Mouse (Mus musculus): ENCODE data around the gene Gdpd3. TPM values are rescaled to one million over a fixed set of nuclear protein-coding genes. Genes with fewer than 3 reads are reported as not detected.
A peak's percentile ranks its signal among the peaks of the same experiment; 100 is the strongest.

Gdpd3 gene
- polyA plus RNA-seq, 1 experiment from 2014 or later: 0.97 TPM

DNA sequence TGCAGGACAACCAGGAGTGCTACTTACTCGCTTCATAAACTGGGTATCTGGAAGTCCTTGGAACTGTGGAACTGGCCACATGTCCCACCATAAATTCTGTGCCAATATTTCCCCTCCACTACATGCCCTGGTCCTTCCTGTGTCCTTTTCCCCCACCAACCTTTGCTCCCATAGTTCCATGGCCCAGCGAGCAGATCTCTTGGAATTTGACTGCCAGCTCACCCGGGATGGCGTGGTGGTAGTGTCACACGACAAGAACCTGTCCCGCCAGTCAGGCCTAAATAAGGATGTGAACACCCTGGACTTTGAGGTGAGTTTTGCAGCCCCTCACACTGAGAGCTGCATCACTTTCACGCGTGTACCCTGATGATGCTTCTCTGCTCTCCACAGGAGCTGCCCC, 867 bp downstream of the Gdpd3 start:
- 95% methylated on average over 8 of the region's 8 CpGs for WGBS
- Histone ChIP-seq H3K36me3 (ENCODE audit: control insufficient read depth, insufficient read depth, low read length) (0 out of 2 replicates have a peak, but pooled peaks cover 2% of the 10 kb centered on the region), H3K27me3 (ENCODE audit: control insufficient read depth, insufficient read depth, low read length) (no peaks in the 10 kb centered on the region), H3K4me2 (replicated peaks; ENCODE audit: low read depth, low read length) (no peak overlapping the region), H3K27ac (ENCODE audit: low read depth, low read length) (no peak overlapping the region), H3K9me3 (ENCODE audit: control insufficient read depth, low read length) (no peaks in the 10 kb centered on the region), H3K4me3 (ENCODE audit: low read depth, low read length) (no peak overlapping the region), H3K9ac (ENCODE audit: low read depth, low read length) (no peak overlapping the region), H3K4me1 (replicated peaks; ENCODE audit: control insufficient read depth, insufficient read depth, low read length) (0 out of 2 replicates have a peak, but pooled peaks cover 5% of the 10 kb centered on the region)
- DNase-seq (ENCODE audit: low spot score) (no peak), ATAC-seq (ENCODE audit: low FRiP score) (no peak)

DNA sequence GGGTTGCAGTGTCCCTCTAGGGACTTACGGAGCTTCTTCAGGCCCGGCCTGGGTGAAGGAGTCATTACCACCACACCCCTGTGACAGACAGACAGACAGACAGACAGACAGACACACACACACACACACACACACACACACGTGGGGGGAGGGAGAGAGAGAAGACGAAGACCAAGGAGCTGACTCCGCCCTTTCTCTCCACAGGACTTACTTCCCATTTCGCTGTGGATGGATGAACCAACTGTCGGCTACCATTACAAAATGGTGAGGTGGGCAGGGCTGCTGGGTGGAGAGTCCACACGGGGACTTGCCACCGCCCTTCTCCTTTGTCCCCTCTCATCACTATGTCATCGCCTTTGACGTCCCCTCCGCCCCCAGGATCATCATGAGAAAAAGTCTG, 4.7 kb downstream of the Gdpd3 start:
- H3K4me2 ChIP-seq (replicated peaks; ENCODE audit: low read depth, low read length): no peak overlapping the region
- no peak overlapping the region for H3K9ac ChIP-seq (ENCODE audit: low read depth, low read length)
- no peak overlapping the region for H3K4me3 ChIP-seq (ENCODE audit: low read depth, low read length)
- H3K4me1 ChIP-seq (replicated peaks; ENCODE audit: control insufficient read depth, insufficient read depth, low read length): peaks cover under 1% of the 10 kb centered on the region
- DNase-seq (ENCODE audit: low spot score) (no peak), ATAC-seq (ENCODE audit: low FRiP score) (no peak)
- H3K27me3 ChIP-seq (ENCODE audit: control insufficient read depth, insufficient read depth, low read length): no peaks in the 10 kb centered on the region
- H3K9me3 ChIP-seq (ENCODE audit: control insufficient read depth, low read length): no peaks in the 10 kb centered on the region
- H3K27ac ChIP-seq (ENCODE audit: low read depth, low read length): no peak overlapping the region
- WGBS: 85% methylated on average over 12 of the region's 12 CpGs
- H3K36me3 ChIP-seq (ENCODE audit: control insufficient read depth, insufficient read depth, low read length): 0 out of 2 replicates have a peak, but pooled peaks cover 2% of the 10 kb centered on the region

DNA sequence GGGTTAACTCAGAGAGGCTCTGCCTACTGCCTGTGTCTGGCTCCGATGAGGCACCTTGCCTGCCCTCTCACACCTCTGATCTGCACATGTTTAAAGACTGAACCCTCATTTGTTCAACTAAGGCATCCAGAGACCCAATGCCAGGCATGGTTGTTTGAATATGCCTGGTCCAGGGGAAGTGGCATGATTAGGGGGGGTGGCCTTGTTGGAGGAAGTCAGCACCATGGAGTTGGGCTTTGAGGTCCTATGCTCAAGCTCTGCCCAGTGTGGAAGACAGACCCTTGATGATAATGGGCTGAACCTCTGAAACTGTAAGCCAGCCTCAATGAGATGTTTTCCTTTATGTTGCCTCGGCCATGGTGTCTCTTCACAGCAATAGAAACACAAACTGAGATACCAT, 7.2 kb downstream of the Gdpd3 start:
- Histone ChIP-seq H3K4me3 (ENCODE audit: low read depth, low read length) (no peak overlapping the region), H3K4me2 (replicated peaks; ENCODE audit: low read depth, low read length) (no peak overlapping the region), H3K36me3 (ENCODE audit: control insufficient read depth, insufficient read depth, low read length) (0 out of 2 replicates have a peak, but pooled peaks cover 1% of the 10 kb centered on the region), H3K9ac (ENCODE audit: low read depth, low read length) (no peak overlapping the region), H3K9me3 (ENCODE audit: control insufficient read depth, low read length) (no peaks in the 10 kb centered on the region), H3K27me3 (ENCODE audit: control insufficient read depth, insufficient read depth, low read length) (no peaks in the 10 kb centered on the region), H3K4me1 (replicated peaks; ENCODE audit: control insufficient read depth, insufficient read depth, low read length) (peaks cover 10% of the 10 kb centered on the region), H3K27ac (ENCODE audit: low read depth, low read length) (no peak overlapping the region)
- 87% methylated on average over 2 of the region's 2 CpGs for WGBS
- ATAC-seq (ENCODE audit: low FRiP score) (no peak), DNase-seq (ENCODE audit: low spot score) (no peak)

DNA sequence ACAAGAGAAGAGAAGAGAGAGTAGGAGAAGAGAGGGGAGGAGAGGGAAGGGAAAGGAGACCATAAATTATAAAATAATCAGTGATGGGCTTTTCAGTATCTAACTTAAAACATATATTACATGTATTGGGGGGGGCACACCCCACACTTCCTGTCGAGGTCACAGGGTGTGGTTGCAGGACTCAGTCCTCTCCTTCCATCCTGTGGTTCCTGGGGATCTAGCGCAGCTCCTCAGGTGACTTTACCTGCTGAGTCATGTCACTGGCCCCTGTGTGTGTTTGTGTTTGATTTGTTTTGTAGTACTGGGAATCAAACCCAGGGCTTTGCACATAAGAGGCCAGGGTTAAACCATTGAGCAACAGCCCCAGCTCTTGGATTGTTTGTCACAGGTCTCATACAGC, 8.3 kb downstream of the Gdpd3 start:
- no peak for ATAC-seq (ENCODE audit: low FRiP score)
- H3K4me2 ChIP-seq (replicated peaks; ENCODE audit: low read depth, low read length): no peak overlapping the region
- no peak overlapping the region for H3K4me3 ChIP-seq (ENCODE audit: low read depth, low read length)
- no peak overlapping the region for H3K9ac ChIP-seq (ENCODE audit: low read depth, low read length)
- H3K9me3 ChIP-seq (ENCODE audit: control insufficient read depth, low read length): no peaks in the 10 kb centered on the region
- H3K27me3 ChIP-seq (ENCODE audit: control insufficient read depth, insufficient read depth, low read length): no peaks in the 10 kb centered on the region
- WGBS: 86% methylated on average over 2 of the region's 2 CpGs
- H3K4me1 ChIP-seq (replicated peaks; ENCODE audit: control insufficient read depth, insufficient read depth, low read length): peaks cover 10% of the 10 kb centered on the region
- no peak overlapping the region for H3K27ac ChIP-seq (ENCODE audit: low read depth, low read length)
- no peak for DNase-seq (ENCODE audit: low spot score)
- no peaks in the 10 kb centered on the region for H3K36me3 ChIP-seq (ENCODE audit: control insufficient read depth, insufficient read depth, low read length)

DNA sequence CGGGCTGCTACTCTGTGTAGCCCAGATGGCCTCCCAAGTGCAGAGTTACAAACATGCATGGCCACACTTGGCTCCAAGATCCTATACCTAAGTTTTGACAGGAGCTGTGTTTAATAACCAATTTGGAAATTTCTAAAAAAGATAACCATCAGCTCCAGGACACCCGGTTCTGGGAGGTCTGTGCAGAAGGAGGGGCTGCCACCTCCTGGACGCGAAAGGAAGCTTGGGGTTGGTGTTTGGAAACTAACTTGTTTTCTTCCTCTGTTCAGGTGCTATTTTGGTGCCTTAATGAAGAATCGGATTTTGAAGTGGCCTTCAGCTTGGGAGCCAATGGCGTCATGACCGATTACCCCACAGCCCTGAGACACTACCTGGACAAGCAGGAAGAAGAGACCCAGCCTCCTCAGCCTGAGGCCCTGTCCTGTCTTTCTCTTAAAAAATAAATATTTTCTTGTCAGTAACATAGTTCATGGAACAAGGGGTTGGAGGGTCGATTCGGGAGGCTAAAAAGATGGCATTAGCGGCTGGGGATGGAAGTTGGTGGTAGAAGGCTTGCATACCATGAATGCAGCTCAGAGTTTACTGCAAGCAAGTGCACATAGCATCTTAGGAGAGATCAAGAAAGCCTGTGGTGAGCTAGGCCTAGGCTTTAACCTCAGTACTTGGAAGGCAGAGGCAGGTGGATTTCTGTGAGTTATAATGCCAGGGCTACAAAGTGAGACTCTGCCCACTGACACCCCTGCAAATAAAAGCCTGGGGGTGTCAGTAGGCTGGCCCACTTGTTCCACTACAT, 9.2 kb downstream of the Gdpd3 start:
- H3K4me2 ChIP-seq (replicated peaks; ENCODE audit: low read depth, low read length): no peak overlapping the region
- DNase-seq (ENCODE audit: low spot score) (no peak), ATAC-seq (ENCODE audit: low FRiP score) (no peak)
- H3K27ac ChIP-seq (ENCODE audit: low read depth, low read length): no peak overlapping the region
- 83% methylated on average over 10 of the region's 10 CpGs for WGBS
- no peaks in the 10 kb centered on the region for H3K36me3 ChIP-seq (ENCODE audit: control insufficient read depth, insufficient read depth, low read length)
- no peak overlapping the region for H3K4me3 ChIP-seq (ENCODE audit: low read depth, low read length)
- no peaks in the 10 kb centered on the region for H3K27me3 ChIP-seq (ENCODE audit: control insufficient read depth, insufficient read depth, low read length)
- peaks cover 10% of the 10 kb centered on the region for H3K4me1 ChIP-seq (replicated peaks; ENCODE audit: control insufficient read depth, insufficient read depth, low read length)
- no peaks in the 10 kb centered on the region for H3K9me3 ChIP-seq (ENCODE audit: control insufficient read depth, low read length)
- H3K9ac ChIP-seq (ENCODE audit: low read depth, low read length): no peak overlapping the region

DNA sequence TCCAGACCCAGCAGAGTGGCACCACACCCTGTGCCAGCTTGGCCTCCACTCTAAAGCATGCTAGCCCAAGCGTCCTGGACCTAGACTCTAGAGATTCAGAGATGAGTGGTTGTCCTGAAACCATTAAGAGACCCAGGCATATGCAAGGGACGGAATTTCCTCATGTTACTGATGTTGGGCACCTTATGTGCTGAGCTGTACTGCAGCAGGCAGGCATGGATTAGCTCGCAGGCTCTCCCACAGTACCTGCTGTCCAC, 9.8 kb downstream of the Gdpd3 start:
- peak overlapping the region; percentile 56; the same call in 1 of the 2 replicates for H3K4me3 ChIP-seq (ENCODE audit: low read depth, low read length)
- H3K36me3 ChIP-seq (ENCODE audit: control insufficient read depth, insufficient read depth, low read length): no peaks in the 10 kb centered on the region
- DNase-seq (ENCODE audit: low spot score) (no peak), ATAC-seq (ENCODE audit: low FRiP score) (no peak)
- H3K4me1 ChIP-seq (replicated peaks; ENCODE audit: control insufficient read depth, insufficient read depth, low read length): peaks cover 10% of the 10 kb centered on the region
- WGBS: 70% methylated on average over 3 of the region's 3 CpGs
- no peaks in the 10 kb centered on the region for H3K27me3 ChIP-seq (ENCODE audit: control insufficient read depth, insufficient read depth, low read length)
- H3K9ac ChIP-seq (ENCODE audit: low read depth, low read length): peak overlapping the region; percentile 85; the same call in 1 of the 2 replicates
- H3K4me2 ChIP-seq (replicated peaks; ENCODE audit: low read depth, low read length): peak overlapping the region; percentile 95; the same call in 1 of the 2 replicates
- peak overlapping the region; percentile 71 for H3K27ac ChIP-seq (ENCODE audit: low read depth, low read length)
- H3K9me3 ChIP-seq (ENCODE audit: control insufficient read depth, low read length): no peaks in the 10 kb centered on the region

DNA sequence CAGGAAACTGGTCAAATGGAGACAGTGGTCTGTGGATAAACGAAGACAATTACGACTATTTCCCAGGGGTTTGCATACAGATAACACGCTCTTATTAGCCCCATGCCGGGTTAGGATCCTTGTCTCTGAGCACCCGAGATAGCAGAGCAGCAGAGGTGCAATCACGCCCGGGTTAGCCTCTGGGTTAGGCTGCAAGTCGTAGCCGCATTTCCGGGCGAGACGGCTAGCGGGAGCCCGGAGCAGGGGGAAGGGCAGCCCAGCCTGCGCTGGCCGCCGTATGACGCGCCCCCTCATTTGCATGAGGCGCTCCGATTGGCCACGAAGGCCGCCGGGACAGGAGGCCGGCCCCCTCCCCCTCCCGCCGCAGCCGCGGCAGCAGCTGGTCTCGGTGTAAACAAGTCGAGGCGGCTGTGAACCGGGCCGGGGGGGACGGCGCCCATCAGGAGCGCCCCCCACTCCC, 10.5 kb downstream of the Gdpd3 start, which contains the start of gene Ypel3:
Gene Ypel3 (plus strand): TSS at position 358 of the 460 bp plus-strand sequence.
- Histone ChIP-seq H3K9ac (ENCODE audit: low read depth, low read length) (peak within 1 kb of the TSS; percentile 85), H3K4me1 (replicated peaks; ENCODE audit: control insufficient read depth, insufficient read depth, low read length) (peaks cover 10% of the 10 kb centered on the region), H3K4me3 (ENCODE audit: low read depth, low read length) (peak within 1 kb of the TSS; percentile 56), H3K36me3 (ENCODE audit: control insufficient read depth, insufficient read depth, low read length) (no peaks in the 10 kb centered on the region), H3K4me2 (replicated peaks; ENCODE audit: low read depth, low read length) (peak within 1 kb of the TSS; percentile 95), H3K9me3 (ENCODE audit: control insufficient read depth, low read length) (no peaks in the 10 kb centered on the region), H3K27ac (ENCODE audit: low read depth, low read length) (peak within 1 kb of the TSS; percentile 71), H3K27me3 (ENCODE audit: control insufficient read depth, insufficient read depth, low read length) (no peaks in the 10 kb centered on the region)
- under 1% methylated on average over 28 of the region's 37 CpGs for WGBS
- DNase-seq (ENCODE audit: low spot score) (peak; percentile 92), ATAC-seq (ENCODE audit: low FRiP score) (peak; percentile 85)

DNA sequence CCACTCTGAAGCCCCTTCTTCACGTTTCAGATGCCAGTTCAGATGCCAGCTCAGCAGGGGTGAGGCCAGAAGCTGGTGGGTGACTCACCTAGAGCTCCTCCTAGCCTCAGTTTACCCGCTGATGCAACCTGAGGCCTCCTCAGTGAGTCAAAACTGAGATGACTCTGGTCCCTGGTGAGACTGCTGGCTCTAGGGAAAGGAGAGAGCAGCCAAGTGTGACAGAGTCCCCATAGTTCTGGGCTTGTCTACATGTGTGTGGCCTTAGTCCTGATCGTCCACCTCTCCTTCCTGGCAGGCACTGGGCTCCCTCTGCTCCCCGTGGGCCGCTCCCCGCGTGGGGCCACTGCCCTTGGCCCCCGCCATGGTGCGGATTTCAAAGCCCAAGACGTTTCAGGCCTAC, 11.3 kb downstream of the Gdpd3 start:
- no peaks in the 10 kb centered on the region for H3K9me3 ChIP-seq (ENCODE audit: control insufficient read depth, low read length)
- H3K4me2 ChIP-seq (replicated peaks; ENCODE audit: low read depth, low read length): peak overlapping the region; percentile 95
- DNase-seq (ENCODE audit: low spot score) (no peak), ATAC-seq (ENCODE audit: low FRiP score) (no peak)
- H3K36me3 ChIP-seq (ENCODE audit: control insufficient read depth, insufficient read depth, low read length): no peaks in the 10 kb centered on the region
- peaks cover 10% of the 10 kb centered on the region for H3K4me1 ChIP-seq (replicated peaks; ENCODE audit: control insufficient read depth, insufficient read depth, low read length)
- WGBS: 40% methylated on average over 7 of the region's 10 CpGs
- no peaks in the 10 kb centered on the region for H3K27me3 ChIP-seq (ENCODE audit: control insufficient read depth, insufficient read depth, low read length)
- H3K9ac ChIP-seq (ENCODE audit: low read depth, low read length): peak overlapping the region; percentile 85
- H3K27ac ChIP-seq (ENCODE audit: low read depth, low read length): peak overlapping the region; percentile 42; the same call in 1 of the 2 replicates
- H3K4me3 ChIP-seq (ENCODE audit: low read depth, low read length): peak overlapping the region; percentile 56

DNA sequence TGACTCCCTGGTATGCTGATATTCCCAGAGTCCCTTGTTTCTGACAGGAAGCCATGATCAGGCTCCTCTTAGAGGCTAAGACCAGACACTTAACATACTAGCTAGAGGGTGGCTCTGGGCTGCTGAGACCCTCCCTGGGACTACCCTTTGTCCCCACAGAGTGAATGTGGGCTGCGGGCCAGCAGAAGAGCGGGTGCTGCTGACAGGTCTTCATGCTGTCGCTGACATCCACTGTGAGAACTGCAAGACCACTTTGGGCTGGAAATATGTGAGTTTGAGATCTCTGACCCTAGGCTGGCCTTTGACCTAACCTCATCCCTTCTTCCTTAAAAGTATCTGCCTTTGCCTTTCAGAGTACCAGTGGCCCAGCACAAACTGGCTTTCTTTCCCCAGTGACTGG, 12.0 kb downstream of the Gdpd3 start:
- Histone ChIP-seq H3K4me1 (replicated peaks; ENCODE audit: control insufficient read depth, insufficient read depth, low read length) (peaks cover 10% of the 10 kb centered on the region), H3K36me3 (ENCODE audit: control insufficient read depth, insufficient read depth, low read length) (no peaks in the 10 kb centered on the region), H3K4me3 (ENCODE audit: low read depth, low read length) (no peak overlapping the region), H3K27me3 (ENCODE audit: control insufficient read depth, insufficient read depth, low read length) (no peaks in the 10 kb centered on the region), H3K9ac (ENCODE audit: low read depth, low read length) (no peak overlapping the region), H3K27ac (ENCODE audit: low read depth, low read length) (no peak overlapping the region), H3K4me2 (replicated peaks; ENCODE audit: low read depth, low read length) (0 out of 2 replicates have a peak overlapping the region, but pooled peaks have one; percentile 95), H3K9me3 (ENCODE audit: control insufficient read depth, low read length) (no peaks in the 10 kb centered on the region)
- WGBS: 72% methylated on average over 3 of the region's 3 CpGs
- no peak for ATAC-seq (ENCODE audit: low FRiP score)
- DNase-seq (ENCODE audit: low spot score): no peak

All from hindbrain, embryonic 11.5 days (tissue).